Mouse (Mus musculus) thymus, postnatal 10 days (tissue): ENCODE results near the gene Rangap1.

ENCODE experiments used
- DNase-seq, 2 experiments: peaks; one replicate each; pipeline ENCODE4 v3.0.0; 2021; ENCODE audit warnings: low spot score in 2 of 2

Gene Rangap1

DNA sequence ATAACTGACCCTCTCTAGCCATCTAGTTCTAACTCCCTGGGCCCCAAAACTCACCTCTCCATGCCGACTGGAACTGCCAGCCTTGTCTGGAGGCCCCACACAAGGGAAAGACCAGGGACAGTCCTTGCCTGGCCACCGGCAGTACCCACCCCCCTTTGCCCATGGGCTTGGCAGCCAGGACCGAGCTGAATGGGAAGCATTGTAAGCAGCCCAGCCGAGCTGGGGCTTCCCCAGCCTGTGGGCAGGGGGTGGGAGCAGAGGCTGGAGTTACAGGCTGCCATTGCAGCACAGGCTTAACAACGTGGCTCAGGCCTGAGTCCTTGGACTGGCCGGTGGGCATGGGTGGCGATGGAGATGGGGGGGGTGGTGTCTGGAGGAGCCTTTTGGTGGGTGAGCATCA, 48.2 kb downstream of the Rangap1 start, which contains the start of gene Chadl:
Gene Chadl (minus strand): TSS at position 113 of the 400 bp plus-strand sequence.
- no peak for DNase-seq

- DNase-seq, result no peak
Observed at GRCm38 (mm10) chr15:81694891-81695290, 50.4 kb downstream of the Rangap1 start.

DNA sequence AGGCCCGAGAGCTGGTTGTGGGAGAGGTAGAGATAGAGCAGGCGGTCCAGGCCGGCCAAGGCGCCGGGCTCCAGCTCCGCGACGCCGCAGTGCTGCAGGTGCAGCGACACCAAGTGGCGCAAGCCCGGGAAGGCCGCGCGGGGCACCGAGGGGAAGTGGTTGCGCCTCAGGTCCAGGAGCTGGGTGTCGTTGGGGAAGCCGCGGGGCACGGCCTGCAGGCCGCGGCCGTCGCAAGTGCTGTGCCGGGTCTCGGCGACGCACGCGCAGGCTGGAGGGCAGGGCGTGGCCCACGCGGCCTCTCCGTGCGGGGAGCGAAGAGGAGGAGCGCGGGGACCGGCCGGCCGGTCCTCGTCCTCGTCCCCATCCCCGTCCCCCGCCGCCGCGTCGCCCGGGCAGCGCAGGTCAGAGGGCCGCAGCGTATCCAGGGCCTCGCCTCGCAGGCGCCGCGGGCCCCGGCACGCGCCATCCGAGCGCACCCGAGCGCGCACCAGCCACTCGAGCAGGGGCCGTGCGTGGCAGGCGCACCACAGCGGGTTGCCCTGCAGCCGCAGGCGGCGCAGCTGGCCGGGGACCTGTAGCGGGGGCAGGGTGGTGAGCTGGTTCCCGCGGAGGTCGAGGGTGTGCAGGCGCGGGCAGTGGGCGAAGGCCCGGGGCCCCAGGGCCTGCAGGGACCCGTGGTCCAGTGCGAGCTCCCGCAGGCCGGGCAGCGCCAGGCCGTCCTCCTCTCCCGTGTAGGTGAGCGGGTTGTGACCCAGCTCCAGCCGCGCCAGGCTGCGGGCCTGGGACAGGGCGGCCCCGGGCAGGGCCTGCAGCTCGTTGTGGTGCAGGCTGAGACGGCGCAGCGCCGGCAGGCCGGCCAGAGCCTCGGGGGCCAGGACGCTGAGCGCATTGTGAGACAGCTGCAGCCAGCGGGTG, 51.1 kb downstream of the Rangap1 start:
- peak; percentile 57 to 73 for DNase-seq

DNA sequence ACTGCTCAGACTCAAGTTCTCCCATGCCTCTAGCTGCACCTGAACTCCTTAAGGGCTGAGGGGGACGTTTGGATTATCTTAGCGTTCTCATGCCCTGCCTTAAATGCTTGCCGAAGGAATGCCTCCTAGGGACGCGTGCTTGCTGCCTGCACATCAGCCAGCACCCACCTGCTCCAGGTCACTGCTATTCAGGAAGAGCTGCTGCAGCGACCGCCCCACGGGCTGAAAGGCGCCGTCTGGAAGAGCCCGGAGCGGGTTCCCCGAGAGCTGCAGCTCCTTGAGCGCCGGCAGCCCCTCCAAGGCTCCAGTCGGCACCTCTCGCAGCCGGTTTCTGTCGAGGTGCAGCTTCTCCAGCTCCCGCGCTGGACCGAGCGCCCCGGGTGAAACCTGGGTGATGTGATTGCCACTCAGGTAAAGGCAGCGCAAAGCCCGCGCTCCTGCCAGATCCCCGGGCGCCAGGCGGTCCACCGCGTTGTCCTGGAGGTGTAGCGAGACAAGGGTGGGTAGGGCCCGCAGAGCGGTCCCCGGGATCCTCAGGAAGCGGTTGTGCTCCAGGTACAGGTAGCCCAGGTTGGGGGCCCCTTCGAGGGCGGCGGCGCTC, 51.9 kb downstream of the Rangap1 start:
- no peak for DNase-seq

DNA sequence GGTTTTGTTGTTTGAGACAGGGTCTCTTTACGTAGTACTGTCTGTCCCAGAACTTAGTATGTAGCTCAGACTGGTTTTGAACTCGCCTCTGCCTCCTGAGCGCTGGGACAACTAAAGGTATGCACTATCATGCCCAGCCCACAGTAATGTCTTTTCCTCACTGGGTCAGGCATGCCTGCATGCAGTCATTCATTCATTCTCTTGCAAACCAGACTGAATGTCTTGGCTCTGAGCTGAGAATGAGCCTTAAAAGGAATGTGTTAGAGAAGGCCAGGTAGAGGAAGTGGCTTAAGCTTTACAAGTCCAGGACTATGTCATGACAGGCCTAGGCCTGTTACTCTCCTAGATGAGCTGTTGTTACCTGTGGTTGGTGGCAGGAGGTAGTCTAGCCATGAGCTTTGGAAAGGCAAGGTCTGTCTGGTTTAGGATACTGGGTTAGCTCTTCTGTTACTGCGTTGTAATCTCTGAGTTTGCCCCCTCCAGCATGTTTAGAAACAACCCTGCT, 65.0 kb downstream of the Rangap1 start:
- DNase-seq, result no peak

DNA sequence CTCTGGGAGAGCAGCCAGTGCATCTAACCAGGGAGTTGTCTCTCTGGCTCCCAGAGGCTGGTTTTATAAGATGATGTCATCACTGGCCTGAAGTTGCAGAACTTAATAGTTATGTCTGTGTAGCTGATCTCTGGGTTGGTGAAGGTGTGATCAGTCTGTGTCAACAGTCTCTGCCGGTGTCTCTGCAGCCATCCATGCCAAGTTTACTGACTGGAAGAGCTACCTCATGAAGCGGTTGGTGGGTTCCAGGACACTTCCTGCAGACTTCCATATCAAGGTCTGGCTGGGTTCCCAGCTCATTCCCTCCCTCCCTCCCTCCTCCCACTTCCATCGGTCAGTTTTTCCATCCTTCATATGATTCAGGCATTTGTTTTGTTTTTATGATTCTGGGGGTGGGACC, 68.7 kb downstream of the Rangap1 start:
- no peak for DNase-seq

DNA sequence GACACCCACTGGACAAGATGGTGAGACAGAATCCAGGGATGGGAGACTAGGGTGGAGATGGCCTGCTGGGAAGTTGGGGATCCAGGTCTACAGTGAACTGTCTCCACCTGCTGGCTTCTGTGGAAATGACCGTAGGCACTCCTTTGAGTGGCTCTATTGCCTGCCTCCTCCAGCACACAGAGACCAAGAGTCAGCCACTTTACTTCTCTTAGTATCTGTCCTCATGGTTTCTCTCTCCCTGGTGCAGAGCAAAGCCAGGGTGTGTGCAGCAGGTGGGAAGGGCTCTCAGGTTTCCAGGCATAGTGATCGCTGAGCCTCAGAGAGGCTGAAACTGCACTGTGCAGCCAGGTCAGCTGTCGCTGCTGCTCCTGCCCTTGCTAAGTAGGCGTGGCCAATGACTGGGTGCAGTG, 75.1 kb downstream of the Rangap1 start:
- DNase-seq, result peak in 1 of 2 experiments; percentile 32

- DNase-seq, result peak in 1 of 2 experiments; percentile 15
Observed at GRCm38 (mm10) chr15:81666957-81667356, 78.4 kb downstream of the Rangap1 start.

GRCm38 (mm10) chr15:81663697-81664561, 81.4 kb downstream of the Rangap1 start, which contains the start of gene L3mbtl2:
L3mbtl2 (plus strand) TSS chr15:81663889.
- DNase-seq, result peak; percentile 88 to 90

DNA sequence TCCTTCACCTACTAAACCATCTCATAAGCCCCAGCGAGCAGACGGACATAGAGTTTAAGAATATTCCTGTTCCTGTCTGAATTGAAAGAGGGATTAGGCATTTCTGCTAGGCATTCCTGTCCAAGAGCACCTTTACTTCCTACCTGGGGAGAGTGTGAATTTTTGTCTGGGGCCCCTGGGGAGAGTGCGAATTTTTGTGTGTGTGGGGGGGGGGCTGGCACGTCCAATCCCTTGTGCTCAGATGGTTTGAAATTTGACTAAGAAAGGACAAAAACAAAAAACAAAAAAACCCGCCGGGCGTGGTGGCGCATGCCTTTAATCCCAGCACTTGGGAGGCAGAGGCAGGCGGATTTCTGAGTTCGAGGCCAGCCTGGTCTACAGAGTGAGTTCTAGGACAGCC, 82.0 kb downstream of the Rangap1 start:
- no peak for DNase-seq

- DNase-seq, result no peak
Observed at GRCm38 (mm10) chr15:81661701-81662100, 83.6 kb downstream of the Rangap1 start.
